Mouse (Mus musculus) spleen, adult 2 months (tissue): ENCODE data around the gene Sf3b3.

ENCODE experiments used
- CTCF ChIP-seq: fragments of 200-500 bp; IDR thresholded peaks from 2 replicates; pipeline ENCODE4 v1.5.1; 2011; ENCODE audit warnings: mild to moderate bottlenecking, inconsistent platforms; ENCODE audit not compliant: insufficient read depth, insufficient read length, insufficient replicate concordance; ENCODE audit errors: extremely low read depth
- POLR2A ChIP-seq: fragments of 200-500 bp; IDR thresholded peaks from 2 replicates; pipeline ENCODE4 v1.6.1; 2011; ENCODE audit warnings: low read depth, low read length, inconsistent platforms

DNA sequence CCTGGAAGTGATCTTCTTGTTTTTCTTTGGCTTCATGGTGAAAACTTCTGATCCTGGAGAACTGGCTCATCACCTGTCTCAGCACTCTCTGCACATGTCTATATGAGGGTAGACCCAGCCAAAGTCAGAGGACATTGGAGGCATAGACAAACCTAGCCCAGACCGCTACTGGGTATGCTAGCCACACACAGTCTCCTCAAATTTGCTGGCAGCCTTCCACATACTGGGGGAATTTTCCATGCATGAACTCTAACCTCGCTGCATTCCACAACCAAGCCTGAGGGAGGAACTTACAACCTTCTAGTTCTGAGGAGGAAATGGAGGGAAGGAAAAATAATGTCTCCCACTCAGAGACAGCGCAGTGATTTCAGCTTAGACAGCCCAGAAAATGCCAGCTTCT lies 72.5 kb downstream of the Sf3b3 start:
- TF ChIP-seq POLR2A (no peak), CTCF (no peak)
